Mouse (Mus musculus) layer of hippocampus, postnatal 14 days (tissue): Measurements from ENCODE around the gene Nup210l. TPM values are rescaled to one million over a fixed set of nuclear protein-coding genes. Genes with fewer than 3 reads are reported as not detected.

Experiments
- DNase-seq, 2 experiments: peaks; one replicate each; pipeline ENCODE4 v3.0.0; 2021 to 2022; ENCODE audit warnings: low spot score in 2 of 2, mixed read lengths in 1 of 2
- long read RNA-seq, 2 experiments: library from polyadenylated mRNA; stranded (forward); transcript quantifications; one replicate each; pipeline ENCODE4 v2.0.0; 2021
- total RNA-seq, 2 experiments: library from RNA; stranded (reverse); gene quantifications; 2 replicates each; pipeline ENCODE4 v1.2.3; 2021

The Nup210l gene
- under 1 TPM; 0.39 to 0.45 TPM for total RNA-seq
- long read RNA-seq, experiment 1, result 0 reads
- long read RNA-seq, experiment 2, partial matches to known transcripts, result 0 of 1 reads
- long read RNA-seq, experiment 2, other reads (novel, unspliced or antisense), result 1 of 1 reads

DNA sequence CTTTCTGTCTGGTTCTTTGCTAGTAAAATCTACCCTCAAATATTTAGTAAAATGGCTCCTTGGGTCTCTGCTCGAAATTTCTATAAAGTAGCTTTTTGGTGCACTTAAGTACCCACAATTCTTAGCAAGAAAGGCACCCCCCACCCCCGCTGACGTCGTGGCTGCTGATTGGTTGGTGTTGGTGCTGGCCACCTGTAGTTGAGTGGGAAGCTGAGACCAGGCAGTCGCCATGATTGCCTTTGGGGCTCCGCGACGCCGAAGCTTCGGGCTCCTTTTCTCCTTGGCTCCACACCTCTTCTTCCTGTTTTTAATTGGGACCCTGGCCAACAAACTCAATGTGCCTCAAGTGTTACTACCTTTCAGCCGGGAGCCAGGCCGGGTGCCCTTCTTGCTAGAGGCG lies at the start of gene Nup210l:
TSS of gene Nup210l (plus strand) at position 195 of the 400 bp plus-strand sequence.
- DNase-seq, result no peak

DNA sequence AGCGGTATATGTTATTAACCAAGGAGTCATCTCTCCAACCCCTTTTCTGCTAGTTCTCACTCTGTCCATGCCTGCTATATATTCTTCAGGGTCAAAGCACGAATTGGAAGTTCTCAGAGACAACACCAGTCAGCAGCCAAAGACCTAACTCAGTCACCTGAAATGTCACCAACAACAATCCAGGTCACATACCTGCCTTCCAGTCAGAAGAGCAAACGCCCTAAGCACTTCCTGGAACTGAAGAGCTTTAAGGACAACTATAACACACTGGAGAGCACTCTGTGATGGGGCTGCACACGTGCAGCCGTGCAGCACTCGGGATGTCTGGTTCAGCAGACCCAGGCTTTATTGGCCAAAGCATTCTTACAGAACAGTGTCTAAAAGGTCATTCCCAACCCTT lies 42.4 kb upstream of the Nup210l start:
- no peak for DNase-seq

DNA sequence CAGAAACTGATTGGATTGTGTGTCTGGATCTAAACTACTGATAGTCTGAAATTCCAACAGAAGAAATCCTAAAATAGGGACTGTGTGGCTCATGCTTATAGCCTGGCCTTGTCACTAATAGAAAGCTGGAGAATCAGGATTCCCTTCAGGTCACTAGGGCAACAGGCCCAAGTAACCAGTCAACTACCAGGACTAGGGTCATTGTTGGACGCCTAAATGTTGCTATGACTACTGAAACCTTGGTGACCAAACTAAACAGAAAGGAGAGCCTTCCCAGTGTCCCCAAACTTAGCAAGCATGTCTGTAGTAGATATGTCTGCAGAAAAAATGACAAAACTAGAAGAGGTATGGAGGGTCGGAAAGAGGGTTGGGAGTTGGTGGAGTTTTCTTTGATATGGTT lies 41.4 kb upstream of the Nup210l start:
- DNase-seq, result no peak

DNA sequence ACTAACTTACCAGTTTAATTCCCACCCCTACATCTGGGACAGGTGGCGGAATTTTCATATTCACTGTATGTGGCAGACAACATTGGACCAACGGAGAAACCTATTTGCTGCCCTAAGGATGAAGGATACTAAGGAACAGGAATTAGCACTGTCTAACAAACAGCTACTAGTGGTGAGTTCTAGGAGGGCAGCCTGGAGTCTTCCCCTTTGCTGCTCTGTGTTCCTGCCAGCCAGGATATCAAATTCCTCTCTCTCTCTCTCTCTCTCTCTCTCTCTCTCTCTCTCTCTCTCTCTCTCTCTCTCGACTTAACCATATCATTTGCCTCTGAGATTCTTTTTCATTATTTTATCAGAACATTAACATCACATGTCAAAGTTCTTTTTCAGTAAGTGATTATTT lies 39.5 kb upstream of the Nup210l start:
- DNase-seq, result no peak

DNA sequence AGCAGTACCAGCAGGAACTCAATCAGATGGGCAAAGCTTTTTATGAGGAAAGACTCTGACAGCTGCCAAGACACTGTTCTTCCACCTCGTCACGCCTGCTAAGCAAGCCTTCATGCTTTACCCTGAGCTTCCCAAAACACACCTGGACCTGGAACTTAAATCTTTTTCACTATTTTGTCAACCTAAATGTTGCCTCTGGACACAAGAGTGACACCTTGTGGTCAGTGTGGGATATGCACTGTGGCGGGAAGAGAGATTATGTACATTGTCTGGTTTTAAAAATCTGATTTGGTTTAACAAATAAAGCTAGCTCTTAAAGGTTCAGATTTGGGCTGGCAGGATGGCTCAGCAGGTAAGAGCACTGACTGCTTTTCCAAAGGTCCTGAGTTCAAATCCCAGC lies 38.4 kb upstream of the Nup210l start:
- DNase-seq, result peak; percentile 24 to 40

DNA sequence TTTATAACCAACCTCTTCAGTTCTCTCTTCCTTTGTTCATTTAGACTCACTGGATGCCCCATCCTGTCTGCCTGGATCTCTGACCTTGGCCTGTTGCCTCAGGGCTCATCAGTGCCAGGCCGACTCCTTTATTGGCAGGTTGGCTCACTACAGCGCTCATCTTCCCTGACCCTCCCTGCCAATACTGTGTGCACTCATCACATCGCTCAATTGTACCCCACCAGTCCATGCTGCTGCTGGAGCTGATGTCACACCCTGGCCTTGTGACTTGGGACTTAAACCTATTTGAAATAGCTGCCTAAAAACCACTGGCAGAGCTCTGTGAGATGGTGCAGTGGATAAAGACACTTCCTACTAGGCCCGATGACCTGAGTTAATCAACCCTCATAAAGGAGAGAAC lies 36.1 kb upstream of the Nup210l start:
- DNase-seq, result no peak

DNA sequence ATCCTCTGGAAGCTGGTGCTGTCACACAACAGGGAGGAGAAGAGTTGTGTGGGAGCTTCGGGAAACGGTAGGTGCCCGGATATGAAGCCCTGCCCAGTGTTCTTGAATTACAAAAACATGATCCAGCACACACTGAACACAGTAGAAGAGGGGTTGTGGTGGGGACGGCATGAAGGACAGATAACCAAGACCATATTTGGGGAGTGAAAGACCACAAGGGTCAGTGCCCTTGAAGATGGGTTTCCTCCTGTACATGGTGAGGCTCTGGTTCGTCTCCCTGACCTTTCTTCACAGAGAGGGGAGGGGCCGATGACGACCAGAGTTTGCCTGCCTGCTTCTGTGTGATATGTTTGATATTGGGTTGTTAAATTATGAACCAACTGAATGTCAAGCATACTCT lies 34.2 kb upstream of the Nup210l start:
- no peak for DNase-seq

DNA sequence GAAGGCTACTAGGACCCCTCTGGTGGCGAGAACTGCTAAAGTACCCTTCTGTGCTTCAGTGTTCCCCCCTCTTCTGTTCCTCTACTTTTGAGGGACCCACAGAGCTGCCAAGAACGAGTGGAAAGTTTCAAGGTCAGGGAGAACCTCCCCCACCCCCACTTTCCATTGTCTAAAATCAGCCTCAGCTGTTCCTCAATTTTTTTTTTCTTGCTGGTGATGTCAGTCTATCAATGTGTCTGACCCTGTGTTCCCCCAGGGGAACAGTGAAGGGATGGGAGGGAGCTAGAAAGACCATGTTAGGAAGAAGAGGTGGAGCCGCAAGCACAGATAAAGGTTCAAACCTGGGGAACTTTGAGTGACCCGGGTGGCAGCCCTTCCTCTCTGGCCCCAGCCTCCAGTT lies 31.6 kb upstream of the Nup210l start, which contains the start of gene Tpm3:
TSS of gene Tpm3 (plus strand) at position 356 of the 400 bp plus-strand sequence.
- no peak for DNase-seq

DNA sequence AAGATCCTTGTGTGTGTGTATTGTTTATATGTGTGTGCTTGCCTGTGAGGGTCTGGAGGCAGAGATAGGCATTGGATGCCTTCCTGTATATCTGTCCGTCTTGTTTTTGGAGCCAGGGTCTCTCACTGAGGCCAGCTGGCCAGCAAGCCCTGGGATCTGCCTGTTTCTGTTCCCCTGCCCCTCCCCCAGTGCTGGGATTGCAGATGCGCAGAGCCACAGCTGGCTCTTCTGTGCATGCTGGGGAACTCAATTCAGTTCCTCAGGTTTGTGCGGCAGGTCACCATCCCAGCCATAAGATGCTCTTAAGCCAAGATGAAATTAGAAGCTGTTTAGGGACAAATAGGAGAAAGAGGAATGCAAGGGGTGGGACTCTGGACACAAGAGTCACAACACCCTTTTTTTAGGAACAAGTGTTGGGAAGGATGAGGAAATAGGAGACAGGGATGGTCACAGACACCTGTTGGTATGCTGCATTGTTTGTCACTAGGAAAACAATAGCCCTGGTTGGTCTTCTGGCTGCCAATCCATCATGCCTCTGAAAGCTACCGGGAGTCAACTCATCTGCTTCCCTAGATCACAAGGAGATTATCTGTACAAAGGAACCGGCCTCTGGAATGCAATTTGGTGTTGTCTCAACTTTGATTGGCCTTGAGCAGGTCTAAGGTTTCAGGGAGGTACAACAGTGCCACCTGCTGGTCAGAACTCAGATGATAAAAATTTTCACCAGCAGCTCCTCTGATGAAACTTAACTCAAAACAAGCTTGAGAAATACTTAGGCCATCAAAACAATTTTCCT lies 26.8 kb upstream of the Nup210l start:
- peak; percentile 76 to 86 for DNase-seq

DNA sequence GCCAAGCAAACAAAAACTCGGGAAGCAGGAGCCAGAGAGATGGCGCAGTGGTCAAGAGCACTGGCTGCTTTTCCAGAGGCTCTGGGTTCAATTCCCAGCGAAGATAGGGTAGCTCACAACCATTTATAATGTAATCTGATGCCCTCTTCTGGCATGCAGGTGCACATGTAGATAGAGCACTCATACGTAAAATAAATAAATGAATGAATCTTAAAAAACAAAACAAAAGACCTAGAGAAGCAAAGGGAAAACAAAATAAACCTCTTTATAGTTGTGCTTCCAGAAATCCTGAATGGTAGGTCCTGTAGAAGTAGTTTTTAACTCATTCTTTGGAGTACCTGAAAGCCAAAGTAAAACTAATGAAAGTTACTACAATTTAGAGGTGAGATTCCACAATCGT lies 25.7 kb upstream of the Nup210l start:
- DNase-seq, result no peak

DNA sequence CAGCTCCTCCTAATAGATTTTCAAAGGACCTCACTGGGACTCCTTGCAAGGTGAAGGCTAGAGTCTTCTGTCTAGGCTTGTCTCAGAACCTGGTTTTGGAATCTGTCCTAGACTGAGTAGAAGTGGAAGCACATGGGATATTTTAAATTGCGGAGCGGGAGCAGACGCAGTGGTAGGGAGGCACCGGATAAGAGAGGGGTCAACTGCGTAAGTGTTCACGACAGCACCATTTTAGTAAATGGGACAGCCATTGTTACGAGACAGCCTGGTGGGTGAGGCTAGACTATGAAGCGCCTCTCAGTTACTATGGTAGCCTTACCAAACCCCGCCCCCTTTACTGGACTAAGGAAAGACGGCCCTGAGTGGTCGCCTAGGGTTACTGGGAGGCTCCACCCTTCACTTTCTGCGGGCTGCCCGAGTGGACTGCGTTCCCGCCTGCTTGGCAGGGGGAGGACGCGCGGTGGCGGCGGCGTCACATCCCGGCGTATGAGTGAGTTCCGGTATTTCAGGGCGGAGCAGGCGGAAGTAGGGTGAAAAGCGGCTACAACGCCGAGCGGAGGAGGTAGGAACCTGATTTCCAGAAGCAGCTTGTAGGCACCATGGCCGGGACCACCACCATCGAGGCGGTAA lies 24.7 kb upstream of the Nup210l start:
- DNase-seq, result peak; percentile 87 to 93

DNA sequence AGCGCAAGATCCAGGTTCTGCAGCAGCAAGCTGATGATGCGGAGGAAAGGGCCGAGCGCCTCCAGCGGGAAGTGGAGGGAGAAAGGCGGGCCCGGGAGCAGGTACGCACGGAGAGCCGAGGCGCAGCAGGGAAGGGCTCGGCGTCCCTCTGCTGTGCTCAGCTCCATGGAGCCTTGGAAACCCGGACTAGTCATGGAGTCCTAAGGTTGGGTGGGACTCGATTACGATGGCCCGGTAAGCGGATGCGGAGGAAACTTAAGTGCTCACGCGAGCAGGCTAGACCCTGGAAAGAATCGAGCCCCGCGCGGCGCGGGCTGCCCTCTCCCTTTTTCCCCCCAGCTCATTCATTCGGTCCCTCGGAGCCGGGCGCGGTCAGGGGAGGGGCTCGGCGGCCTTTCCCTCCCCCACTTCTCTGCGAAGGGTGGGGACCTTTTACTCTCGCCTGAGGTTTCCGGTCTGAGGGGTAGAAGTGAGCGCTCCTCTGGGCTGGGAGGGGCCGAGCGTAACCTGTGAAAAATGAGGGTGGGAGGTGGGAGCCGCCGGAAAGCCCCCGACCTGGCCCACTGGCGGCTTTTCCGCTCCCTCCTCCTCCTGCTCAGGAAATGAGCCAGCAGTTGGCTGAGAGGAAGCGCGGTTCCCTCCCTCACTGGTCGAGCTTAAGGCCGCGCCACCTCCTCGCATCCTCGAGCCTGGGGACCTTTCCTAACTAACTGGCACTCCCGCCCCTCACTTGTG lies 24.0 kb upstream of the Nup210l start:
- peak in 1 of 2 experiments; percentile 57 for DNase-seq

DNA sequence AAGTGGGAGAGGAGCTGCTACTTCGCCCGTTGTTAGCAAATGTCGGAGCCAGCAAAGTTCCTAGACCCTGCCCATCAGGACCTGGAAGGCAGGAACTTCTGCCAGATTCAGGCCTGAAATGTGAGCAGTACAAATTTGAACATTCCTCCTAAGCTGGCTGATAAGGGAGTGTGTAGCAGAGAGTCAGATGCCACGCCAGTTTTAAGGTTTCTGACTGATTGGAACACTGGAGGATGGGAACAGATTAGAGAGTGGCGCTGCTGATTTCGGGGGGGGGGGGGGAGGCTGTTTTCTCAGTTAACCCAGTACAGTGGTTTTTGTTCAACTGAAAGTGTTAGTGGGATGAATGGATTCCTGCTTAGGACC lies 23.5 kb upstream of the Nup210l start:
- no peak for DNase-seq

DNA sequence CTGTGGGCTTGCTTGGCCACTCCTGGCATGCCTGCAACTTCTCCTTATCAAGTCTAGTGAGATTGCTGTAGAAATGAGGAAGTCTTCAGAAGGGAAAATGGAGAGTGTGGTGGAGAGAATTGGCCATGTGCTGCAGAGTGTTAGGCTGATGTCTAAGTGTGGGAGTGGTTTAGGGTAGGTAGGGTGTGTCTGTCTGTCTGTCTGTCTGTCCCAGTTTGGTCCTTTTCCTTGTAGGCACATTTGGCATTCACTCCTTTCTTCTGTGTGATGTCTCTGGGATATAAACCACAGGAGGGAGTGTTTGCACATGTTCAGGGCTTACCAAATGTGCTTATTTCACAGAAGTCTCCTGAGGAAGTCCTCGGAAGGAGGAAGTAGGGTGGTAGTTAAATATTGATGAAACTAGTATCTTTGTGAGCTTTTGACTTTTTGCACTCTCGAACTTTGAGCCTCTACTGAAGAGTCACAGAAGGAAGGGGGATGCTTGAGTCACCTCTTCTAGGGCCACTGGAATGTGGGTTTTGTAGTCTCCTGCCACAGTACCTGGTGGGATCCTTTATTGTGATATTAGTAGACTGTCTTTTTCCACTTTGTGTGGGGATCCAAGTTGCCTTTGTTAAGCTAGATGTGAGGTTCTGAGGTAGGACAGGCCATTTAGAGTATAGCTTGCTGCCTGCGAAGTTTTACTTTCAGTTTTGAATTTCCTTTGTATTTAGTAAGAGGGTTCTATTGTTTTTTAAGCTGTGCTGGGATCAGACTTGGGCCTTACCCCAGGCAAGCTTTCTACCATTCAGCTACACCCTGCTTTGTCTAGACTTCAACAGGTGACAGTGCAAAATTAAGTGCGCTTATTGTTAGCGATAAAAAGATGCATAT lies 22.3 kb upstream of the Nup210l start:
- DNase-seq, result no peak

DNA sequence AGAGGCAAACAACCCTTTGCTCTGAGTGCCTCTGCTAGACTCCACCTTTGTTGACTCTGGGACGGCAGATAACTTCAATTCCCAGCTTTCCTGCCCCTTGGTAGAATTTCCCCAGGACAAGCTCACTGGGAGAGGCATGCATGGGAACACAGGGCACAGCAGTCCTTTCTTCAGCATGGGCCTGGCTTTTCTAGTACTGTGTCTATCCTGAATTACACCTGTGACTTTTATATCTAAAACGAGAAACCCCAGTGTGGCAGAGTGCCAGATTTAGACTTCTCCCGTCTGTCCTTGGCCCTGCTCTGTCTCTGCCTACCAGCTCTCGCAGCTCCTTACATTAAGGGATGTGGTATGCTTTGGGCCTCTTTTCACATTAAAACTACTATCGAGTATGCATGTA lies 20.9 kb upstream of the Nup210l start:
- no peak for DNase-seq

DNA sequence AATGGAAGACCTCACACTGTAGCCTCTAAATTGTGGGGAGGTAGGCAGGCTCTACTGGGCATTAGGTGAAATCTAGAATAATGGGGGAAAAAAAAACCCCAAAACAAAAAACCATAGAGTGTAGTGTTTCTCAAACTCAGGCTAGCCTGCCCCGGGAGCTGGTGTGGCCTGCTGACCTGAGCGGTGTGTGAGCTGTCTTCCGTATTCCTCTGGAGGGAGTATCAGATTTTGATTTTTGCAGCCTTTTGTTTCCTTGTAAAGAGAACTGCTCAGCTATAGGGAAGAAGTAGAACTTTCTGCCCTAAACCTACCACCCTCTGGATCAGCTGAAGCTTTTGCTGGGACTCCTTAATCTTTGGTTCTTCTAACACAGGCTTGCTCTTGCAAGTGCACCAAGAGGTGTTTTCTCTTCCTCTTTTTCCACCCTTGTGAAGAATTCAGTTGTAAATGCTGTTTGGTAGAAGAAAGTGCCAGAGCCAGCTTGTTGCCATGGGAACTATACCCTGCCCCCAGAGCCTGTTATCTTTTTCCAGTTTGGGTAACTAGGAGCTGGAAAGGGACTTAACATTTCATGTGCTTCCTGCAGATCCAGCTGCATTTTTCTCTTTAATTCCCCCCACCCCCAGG lies 20.1 kb upstream of the Nup210l start:
- DNase-seq, result peak in 1 of 2 experiments; percentile 68

DNA sequence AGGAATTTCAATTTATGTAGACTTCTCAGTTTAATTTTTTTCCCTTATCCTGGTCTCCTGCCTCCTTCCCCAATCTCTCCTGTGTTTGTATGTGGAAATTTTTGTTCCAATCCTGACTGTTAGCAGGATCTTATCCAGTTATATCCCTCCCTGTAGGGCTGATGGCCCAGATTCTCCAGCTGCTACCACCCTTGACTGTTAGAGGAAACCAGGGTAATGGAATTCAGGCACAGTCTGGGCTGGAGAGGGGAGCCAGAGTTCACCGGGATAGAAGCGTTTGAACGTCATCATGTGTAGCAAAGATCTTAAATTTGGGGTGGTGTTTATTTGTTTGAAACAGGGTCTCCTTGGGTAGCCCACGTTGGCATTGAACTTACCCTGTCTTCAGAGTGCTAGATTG lies 19.1 kb upstream of the Nup210l start:
- DNase-seq, result no peak

DNA sequence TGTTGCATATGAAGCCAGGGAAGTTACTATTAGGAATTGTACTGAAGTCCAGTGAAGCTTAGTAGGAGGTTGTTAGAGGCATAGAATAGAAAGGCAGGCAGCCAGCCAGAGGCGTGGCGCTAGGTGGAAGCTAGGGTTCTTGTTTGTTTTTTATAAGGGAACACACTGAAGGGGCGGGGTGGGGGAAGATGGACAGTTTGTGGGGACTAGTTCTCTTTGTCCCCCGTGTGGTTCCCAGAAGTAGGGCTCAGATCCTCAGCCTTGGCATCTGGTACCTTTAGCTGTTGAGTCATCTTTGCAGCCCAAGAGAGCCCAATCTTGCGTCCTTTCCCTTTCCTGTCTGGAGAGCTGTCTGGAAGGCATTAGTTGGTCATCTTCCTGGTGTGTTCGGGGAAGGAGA lies 18.7 kb upstream of the Nup210l start:
- DNase-seq, result no peak

DNA sequence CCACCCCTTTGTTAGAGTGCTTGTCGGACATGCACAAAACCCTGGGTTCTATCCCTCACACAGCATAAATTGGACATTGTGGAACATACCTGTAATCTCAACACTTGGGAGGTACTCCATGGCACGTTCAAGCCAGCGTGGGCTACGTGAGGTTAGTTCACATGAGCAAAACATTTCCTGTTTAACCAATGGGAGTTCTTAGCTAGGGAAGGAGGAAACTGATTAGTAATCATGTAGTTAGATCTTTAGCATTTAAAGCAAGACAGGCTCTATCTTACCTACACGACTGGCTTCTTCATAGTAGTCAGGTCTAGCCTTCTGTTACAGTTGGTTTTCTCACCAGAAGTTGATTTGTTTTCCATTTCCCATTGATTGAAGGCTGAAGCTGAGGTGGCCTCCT lies 17.9 kb upstream of the Nup210l start:
- DNase-seq, result no peak

DNA sequence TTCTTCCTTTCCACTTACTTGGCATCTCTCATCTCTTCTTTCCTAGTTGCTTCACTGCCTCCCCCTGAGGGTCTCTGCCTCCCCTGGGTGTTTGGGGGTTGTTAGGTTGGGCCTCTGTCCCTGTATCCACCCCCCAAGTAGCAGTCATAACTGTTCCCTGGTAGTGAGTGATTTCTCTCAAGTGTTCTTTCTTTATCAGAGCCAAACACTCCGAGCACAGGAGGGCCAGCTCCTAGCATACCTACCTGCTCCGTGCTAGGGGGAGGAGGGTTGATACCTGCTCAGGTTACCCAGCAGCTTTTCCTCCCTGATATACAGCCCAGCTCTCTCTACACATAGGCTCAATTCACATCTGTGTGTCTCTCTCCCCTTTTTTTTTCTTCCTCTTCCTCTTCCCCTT lies 15.3 kb upstream of the Nup210l start:
- DNase-seq, result no peak

DNA sequence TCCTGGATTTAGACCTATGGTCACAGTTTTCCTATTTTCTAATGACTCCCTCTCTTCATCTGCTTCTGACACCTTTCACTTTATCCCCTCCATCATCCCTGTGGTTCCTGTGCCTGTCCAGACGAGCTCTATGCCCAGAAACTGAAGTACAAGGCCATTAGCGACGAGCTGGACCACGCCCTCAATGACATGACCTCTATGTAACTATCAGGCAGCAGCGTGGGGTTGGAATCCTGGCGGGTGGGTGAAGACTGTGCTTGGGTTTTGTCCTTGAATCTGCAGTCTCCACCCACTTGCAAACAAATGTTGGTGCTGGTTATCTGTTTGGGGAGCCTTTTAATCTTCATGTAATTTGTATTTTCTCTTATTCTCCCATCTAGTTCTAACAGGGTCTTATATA lies 13.0 kb upstream of the Nup210l start:
- DNase-seq, result no peak
